Mouse (Mus musculus): ENCODE data around the gene Tmem130.
A peak's percentile ranks its signal among the peaks of the same experiment; 100 is the strongest.

GRCm38 (mm10) chr5:144727119-144727518 lies 34.5 kb downstream of the Tmem130 start:
- TF ChIP-seq POLR2A (IDR thresholded peaks at IDR 0.05; ENCODE audit: borderline replicate concordance, extremely low read depth, low read depth, low read length) (no peak), CTCF (IDR thresholded peaks at IDR 0.05; ENCODE audit: insufficient read depth, low read length) (peak; percentile 70)
